Mouse (Mus musculus): Measurements from ENCODE around the gene St5. TPM values are rescaled to one million over a fixed set of nuclear protein-coding genes. Genes with fewer than 3 reads are reported as not detected.

St5 gene
- polyA plus RNA-seq, 1 experiment from 2014 or later = 58.7 TPM

DNA sequence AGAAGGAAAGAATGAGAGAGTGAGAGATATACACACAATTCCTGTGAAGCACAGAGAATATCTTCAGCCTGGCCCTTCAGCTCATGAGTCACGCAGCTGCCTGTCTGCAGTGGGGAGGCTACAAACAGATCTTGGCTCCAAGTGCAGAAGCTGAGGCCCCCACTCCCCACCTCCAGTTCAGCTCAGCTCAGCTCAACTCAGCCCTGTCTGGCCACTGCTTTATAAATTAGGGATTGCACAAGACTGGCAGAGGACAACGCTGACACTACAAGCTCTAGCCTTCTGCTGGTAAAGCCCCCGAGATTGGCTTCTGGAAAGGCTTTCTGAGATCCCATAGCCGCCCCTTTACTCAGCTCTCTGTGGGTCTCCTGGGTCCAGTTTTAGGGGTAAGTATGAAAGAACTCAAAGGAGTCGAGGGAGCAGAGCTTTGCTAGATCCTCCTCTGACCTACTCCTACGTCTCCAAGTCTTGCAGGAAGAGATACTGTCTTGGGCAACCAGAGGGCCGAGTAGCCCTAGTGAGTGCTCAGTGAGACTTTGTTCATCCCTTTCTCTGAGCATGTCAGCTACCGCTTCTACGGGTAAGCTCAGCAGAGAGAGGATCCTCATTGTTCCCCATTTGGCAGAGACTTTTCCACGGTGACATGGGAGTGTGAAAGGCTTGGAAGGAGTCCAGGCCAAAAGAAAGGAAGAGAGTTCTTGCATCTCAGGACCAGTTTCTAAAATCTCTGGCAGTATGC is 158.0 kb downstream of the St5 start:
- ATAC-seq (ENCODE audit: insufficient read depth, low FRiP score, low read depth) = no peak
- Histone ChIP-seq H3K4me3 (replicated peaks) (no peak overlapping the region), H3K9me3 (no peaks in the 10 kb centered on the region), H3K4me1 (no peaks in the 10 kb centered on the region), H3K36me3 (peaks cover 47% of the 10 kb centered on the region), H3K27me3 (replicated peaks) (no peaks in the 10 kb centered on the region), H3K9ac (no peak overlapping the region), H3K27ac (0 out of 2 replicates have a peak overlapping the region, but pooled peaks have one; percentile 1), H3K4me2 (no peak overlapping the region)
- 68% methylated on average over 10 of the region's 10 CpGs for WGBS

DNA sequence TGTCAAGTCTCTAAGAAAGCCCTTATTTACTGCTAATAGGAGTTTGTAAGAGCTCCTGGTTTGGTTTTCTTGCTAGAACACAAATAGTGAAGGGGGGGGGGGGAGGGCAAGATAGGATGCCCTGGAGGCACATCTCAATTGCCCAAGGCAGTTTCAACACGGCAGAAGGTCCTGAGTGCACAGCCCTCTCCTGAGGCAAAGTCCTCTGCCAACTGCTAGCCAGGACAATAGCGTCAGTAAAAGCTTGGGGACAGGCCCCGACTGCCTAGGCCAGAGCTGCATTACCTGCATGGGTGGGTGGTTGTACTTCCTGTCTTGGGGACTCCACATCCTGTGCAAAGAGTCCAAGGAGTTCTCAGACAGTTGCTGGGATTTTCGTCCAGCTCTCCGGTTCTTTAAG is 158.6 kb downstream of the St5 start:
- H3K27me3 ChIP-seq (replicated peaks) = no peaks in the 10 kb centered on the region
- H3K36me3 ChIP-seq = peaks cover 52% of the 10 kb centered on the region
- H3K4me1 ChIP-seq = no peaks in the 10 kb centered on the region
- no peak overlapping the region for H3K4me2 ChIP-seq
- H3K9ac ChIP-seq = no peak overlapping the region
- H3K4me3 ChIP-seq (replicated peaks) = no peak overlapping the region
- WGBS = 79% methylated on average over 5 of the region's 5 CpGs
- no peaks in the 10 kb centered on the region for H3K9me3 ChIP-seq
- ATAC-seq (ENCODE audit: insufficient read depth, low FRiP score, low read depth) = no peak
- 0 out of 2 replicates have a peak overlapping the region, but pooled peaks have one; percentile 0 for H3K27ac ChIP-seq

GRCm38 (mm10) chr7:109542364-109542628 is 161.1 kb downstream of the St5 start:
- peaks cover 47% of the 10 kb centered on the region for H3K36me3 ChIP-seq

DNA sequence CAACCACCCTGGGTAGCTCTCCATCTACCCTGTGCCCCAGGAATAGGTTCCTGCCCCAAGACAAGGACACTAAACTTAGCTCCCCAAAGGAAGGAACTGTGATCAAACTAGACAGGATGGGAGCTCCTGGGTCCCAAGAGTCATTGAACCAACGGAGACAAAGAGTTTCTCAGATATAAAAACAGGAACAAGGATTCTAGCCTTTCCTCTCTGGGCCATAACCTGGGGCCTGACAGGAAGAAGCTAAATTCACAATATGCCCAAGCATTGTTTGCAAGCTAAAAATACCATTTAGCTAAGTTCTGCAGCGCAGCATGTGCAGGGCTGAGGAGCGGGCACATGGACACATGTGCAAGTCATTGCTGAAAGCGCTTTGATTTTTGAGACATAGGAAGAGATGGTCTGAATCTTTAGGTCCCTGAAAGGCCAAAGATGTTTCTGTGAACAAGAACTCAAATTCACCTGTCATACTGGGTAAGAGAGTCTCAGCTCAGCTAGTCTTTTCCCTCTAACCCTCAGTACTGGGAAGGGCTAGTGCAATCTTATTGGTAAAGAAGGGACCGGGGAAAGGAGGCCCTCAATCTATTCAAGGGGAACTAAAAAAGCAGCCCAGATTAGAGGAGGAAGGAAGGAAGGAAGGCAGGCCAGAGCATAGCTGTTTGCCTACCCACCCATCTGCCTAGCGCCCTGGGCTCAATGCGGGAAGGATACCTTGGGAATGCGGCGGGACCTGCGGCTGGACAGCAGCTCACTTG is 161.6 kb downstream of the St5 start:
- no peak overlapping the region for H3K9ac ChIP-seq
- H3K27me3 ChIP-seq (replicated peaks) = no peaks in the 10 kb centered on the region
- no peak overlapping the region for H3K4me2 ChIP-seq
- H3K27ac ChIP-seq = peak overlapping the region; percentile 28; the same call in 1 of the 2 replicates
- H3K4me3 ChIP-seq (replicated peaks) = no peak overlapping the region
- H3K4me1 ChIP-seq = peaks cover 2% of the 10 kb centered on the region; the same call in 1 of the 2 replicates
- WGBS = 83% methylated on average over 10 of the region's 10 CpGs
- ATAC-seq (ENCODE audit: insufficient read depth, low FRiP score, low read depth) = no peak
- peaks cover 46% of the 10 kb centered on the region for H3K36me3 ChIP-seq
- no peaks in the 10 kb centered on the region for H3K9me3 ChIP-seq

More at GRCm38 (mm10) chr7:109542364-109542628, 161.1 kb downstream of the St5 start:
- Histone ChIP-seq H3K9me3 (no peaks in the 10 kb centered on the region), H3K27ac (0 out of 2 replicates have a peak overlapping the region, but pooled peaks have one; percentile 28), H3K9ac (no peak overlapping the region), H3K27me3 (replicated peaks) (no peaks in the 10 kb centered on the region), H3K4me3 (replicated peaks) (no peak overlapping the region), H3K4me1 (no peaks in the 10 kb centered on the region), H3K4me2 (no peak overlapping the region)
- 73% methylated on average over 3 of the region's 3 CpGs for WGBS
- no peak for ATAC-seq (ENCODE audit: insufficient read depth, low FRiP score, low read depth)

DNA sequence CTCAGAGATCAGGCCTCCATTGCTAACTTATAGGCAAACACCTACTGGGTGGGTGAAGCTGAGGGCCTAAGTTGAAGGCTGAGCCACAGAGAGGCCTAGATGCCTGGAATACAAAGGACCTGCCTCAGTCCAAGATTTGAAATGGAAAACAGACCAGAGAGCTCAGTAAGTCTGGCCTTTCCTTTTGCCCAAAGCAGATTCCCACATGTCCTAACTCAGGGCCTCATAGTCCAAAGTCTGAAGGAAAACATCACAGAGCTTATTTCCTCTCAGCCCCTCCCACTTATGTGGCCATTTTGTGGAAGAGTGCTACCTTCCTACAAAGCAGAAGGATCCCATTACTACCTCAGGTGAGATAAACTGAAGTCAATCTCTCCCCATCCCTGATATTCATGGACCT is 162.5 kb downstream of the St5 start:
- H3K4me3 ChIP-seq (replicated peaks) = no peak overlapping the region
- H3K27ac ChIP-seq = no peak overlapping the region
- no peak for ATAC-seq (ENCODE audit: insufficient read depth, low FRiP score, low read depth)
- no peak overlapping the region for H3K9ac ChIP-seq
- H3K9me3 ChIP-seq = no peaks in the 10 kb centered on the region
- no peaks in the 10 kb centered on the region for H3K27me3 ChIP-seq (replicated peaks)
- peaks cover 4% of the 10 kb centered on the region; the same call in 1 of the 2 replicates for H3K4me1 ChIP-seq
- peaks cover 52% of the 10 kb centered on the region for H3K36me3 ChIP-seq
- H3K4me2 ChIP-seq = no peak overlapping the region

DNA sequence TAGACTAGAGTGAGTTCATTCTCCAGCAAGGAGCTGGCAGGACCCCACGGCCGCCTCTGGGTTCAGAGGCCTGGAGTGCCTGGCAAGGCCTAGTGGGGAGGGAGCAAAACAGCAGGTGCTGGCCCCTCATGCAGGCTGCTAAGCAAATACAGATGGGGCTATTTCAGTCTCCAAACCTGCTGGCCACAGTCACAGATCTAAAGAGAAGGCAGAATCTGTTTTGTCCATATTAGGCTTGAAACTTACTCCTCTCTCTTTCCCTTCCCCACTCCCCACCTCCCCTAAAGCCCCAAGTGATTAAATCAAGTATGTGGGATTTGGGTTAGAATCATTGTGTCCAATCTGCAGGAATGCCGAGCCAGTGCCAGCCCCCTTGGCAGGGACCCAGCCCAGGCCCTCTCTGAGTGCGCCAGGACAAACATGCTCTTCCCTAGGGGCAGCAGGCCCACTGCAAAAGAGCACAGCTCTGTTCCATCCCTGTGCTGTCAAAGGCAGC is 166.9 kb downstream of the St5 start:
- no peak overlapping the region for H3K4me3 ChIP-seq (replicated peaks)
- peaks cover 4% of the 10 kb centered on the region; the same call in 1 of the 2 replicates for H3K4me1 ChIP-seq
- H3K27ac ChIP-seq = peak overlapping the region; percentile 76
- ATAC-seq (ENCODE audit: insufficient read depth, low FRiP score, low read depth) = peak; percentile 47; the same call in 1 of the 2 replicates
- no peaks in the 10 kb centered on the region for H3K27me3 ChIP-seq (replicated peaks)
- no peak overlapping the region for H3K9ac ChIP-seq
- 60% methylated on average over 4 of the region's 4 CpGs for WGBS
- H3K4me2 ChIP-seq = no peak overlapping the region
- H3K9me3 ChIP-seq = no peaks in the 10 kb centered on the region
- H3K36me3 ChIP-seq = peaks cover 58% of the 10 kb centered on the region

GRCm38 (mm10) chr7:109534921-109535320 is 168.5 kb downstream of the St5 start:
- H3K9ac ChIP-seq = no peak overlapping the region
- H3K4me2 ChIP-seq = no peak overlapping the region
- peaks cover 56% of the 10 kb centered on the region for H3K36me3 ChIP-seq
- no peak for ATAC-seq (ENCODE audit: insufficient read depth, low FRiP score, low read depth)
- no peak overlapping the region for H3K4me3 ChIP-seq (replicated peaks)
- H3K4me1 ChIP-seq = peaks cover 4% of the 10 kb centered on the region; the same call in 1 of the 2 replicates
- no peaks in the 10 kb centered on the region for H3K27me3 ChIP-seq (replicated peaks)
- WGBS = 72% methylated on average over 3 of the region's 3 CpGs
- H3K27ac ChIP-seq = no peak overlapping the region
- H3K9me3 ChIP-seq = no peaks in the 10 kb centered on the region

- ATAC-seq (ENCODE audit: insufficient read depth, low FRiP score, low read depth) = no peak
- no peak overlapping the region for H3K27ac ChIP-seq
- H3K4me2 ChIP-seq = no peak overlapping the region
- no peak overlapping the region for H3K9ac ChIP-seq
- no peaks in the 10 kb centered on the region for H3K9me3 ChIP-seq
- no peak overlapping the region for H3K4me3 ChIP-seq (replicated peaks)
- H3K27me3 ChIP-seq (replicated peaks) = no peaks in the 10 kb centered on the region
- WGBS = 85% methylated on average over 4 of the region's 4 CpGs
- H3K4me1 ChIP-seq = peaks cover 4% of the 10 kb centered on the region; the same call in 1 of the 2 replicates
- H3K36me3 ChIP-seq = peaks cover 51% of the 10 kb centered on the region
Measured at GRCm38 (mm10) chr7:109533888-109534287, 169.5 kb downstream of the St5 start.

GRCm38 (mm10) chr7:109533129-109533528 is 170.3 kb downstream of the St5 start:
- H3K36me3 ChIP-seq = peaks cover 50% of the 10 kb centered on the region
- H3K27me3 ChIP-seq (replicated peaks) = no peaks in the 10 kb centered on the region

DNA sequence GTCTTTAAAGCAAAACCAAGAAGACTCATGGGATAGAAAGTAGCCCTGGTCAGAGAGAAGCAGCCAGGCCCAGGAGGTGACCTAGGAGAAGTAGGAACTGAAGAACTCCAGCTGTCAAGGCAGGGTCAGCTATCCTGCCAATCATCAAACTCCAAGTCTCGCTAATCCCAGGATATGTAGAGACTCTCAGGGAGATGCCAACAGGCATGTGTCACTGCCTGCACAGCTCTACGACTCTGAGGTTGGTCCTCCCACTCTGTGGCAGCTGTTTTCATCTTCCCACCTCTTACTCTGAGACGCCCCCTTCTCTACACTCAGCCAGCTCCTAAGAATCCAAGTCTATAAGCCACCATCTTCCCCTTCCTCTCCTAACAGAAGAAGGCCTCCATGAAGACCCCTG is 170.7 kb downstream of the St5 start:
- no peak overlapping the region for H3K27ac ChIP-seq
- no peak for ATAC-seq (ENCODE audit: insufficient read depth, low FRiP score, low read depth)
- H3K4me2 ChIP-seq = no peak overlapping the region
- H3K9me3 ChIP-seq = no peaks in the 10 kb centered on the region
- H3K4me1 ChIP-seq = peaks cover 4% of the 10 kb centered on the region; the same call in 1 of the 2 replicates
- H3K4me3 ChIP-seq (replicated peaks) = no peak overlapping the region
- H3K36me3 ChIP-seq = peaks cover 52% of the 10 kb centered on the region
- no peak overlapping the region for H3K9ac ChIP-seq
- H3K27me3 ChIP-seq (replicated peaks) = no peaks in the 10 kb centered on the region
- 61% methylated on average over 3 of the region's 3 CpGs for WGBS

More at GRCm38 (mm10) chr7:109533129-109533528, 170.3 kb downstream of the St5 start:
- H3K4me2 ChIP-seq = no peak overlapping the region
- WGBS = 71% methylated on average over 4 of the region's 4 CpGs
- H3K9ac ChIP-seq = no peak overlapping the region
- no peak overlapping the region for H3K4me3 ChIP-seq (replicated peaks)
- H3K9me3 ChIP-seq = no peaks in the 10 kb centered on the region
- peaks cover 4% of the 10 kb centered on the region; the same call in 1 of the 2 replicates for H3K4me1 ChIP-seq
- no peak for ATAC-seq (ENCODE audit: insufficient read depth, low FRiP score, low read depth)
- H3K27ac ChIP-seq = no peak overlapping the region

DNA sequence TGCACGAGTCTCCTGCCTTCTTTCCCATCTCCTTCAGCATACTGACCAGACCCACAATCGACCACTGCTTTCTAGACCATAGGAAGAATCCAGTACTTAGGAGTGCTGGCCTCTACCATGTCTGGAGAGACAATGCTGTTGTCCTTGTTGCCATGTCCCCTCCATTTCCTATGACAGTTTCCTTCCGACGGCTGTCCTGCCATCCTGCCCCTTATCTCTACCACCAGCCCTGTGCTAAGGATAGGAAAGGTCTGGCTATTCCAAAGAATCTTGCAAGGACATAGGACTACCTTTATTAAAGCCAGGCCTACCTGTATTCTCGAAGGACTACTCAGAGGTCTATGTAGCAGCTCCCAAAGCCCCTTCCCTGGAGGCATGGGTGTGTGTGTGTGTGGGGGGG is 171.9 kb downstream of the St5 start:
- Histone ChIP-seq H3K36me3 (peaks cover 57% of the 10 kb centered on the region), H3K4me2 (no peak overlapping the region), H3K4me3 (replicated peaks) (no peak overlapping the region), H3K4me1 (no peaks in the 10 kb centered on the region), H3K9me3 (no peaks in the 10 kb centered on the region), H3K27me3 (replicated peaks) (no peaks in the 10 kb centered on the region), H3K9ac (no peak overlapping the region), H3K27ac (0 out of 2 replicates have a peak overlapping the region, but pooled peaks have one; percentile 7)
- no peak for ATAC-seq (ENCODE audit: insufficient read depth, low FRiP score, low read depth)
- 70% methylated on average over 5 of the region's 5 CpGs for WGBS

- Histone ChIP-seq H3K4me3 (replicated peaks) (no peak overlapping the region), H3K4me2 (no peak overlapping the region), H3K4me1 (no peaks in the 10 kb centered on the region), H3K27me3 (replicated peaks) (no peaks in the 10 kb centered on the region), H3K27ac (no peak overlapping the region), H3K9ac (no peak overlapping the region), H3K9me3 (no peaks in the 10 kb centered on the region), H3K36me3 (peaks cover 64% of the 10 kb centered on the region)
- no peak for ATAC-seq (ENCODE audit: insufficient read depth, low FRiP score, low read depth)
- WGBS = 76% methylated on average over 2 of the region's 2 CpGs
Measured at GRCm38 (mm10) chr7:109529741-109530140, 173.7 kb downstream of the St5 start.

Data from stomach, embryonic 15.5 days (tissue).